Mouse (Mus musculus) cerebellum, postnatal 4 days (tissue): Measurements from ENCODE around the gene Lama4.

Experiments
- DNase-seq, 2 experiments: peaks; one replicate each; pipeline ENCODE4 v3.0.0; 2022; ENCODE audit warnings: low spot score in 2 of 2, mixed read lengths in 1 of 2

Gene Lama4

GRCm38 (mm10) chr10:39049581-39050294 lies 84.4 kb downstream of the Lama4 start:
- DNase-seq, result no peak

- DNase-seq, result no peak
Observed at GRCm38 (mm10) chr10:39056050-39056449, 90.7 kb downstream of the Lama4 start.

GRCm38 (mm10) chr10:39064732-39065131 lies 99.4 kb downstream of the Lama4 start:
- DNase-seq, result peak in 1 of 2 experiments; percentile 16

- no peak for DNase-seq
Observed at GRCm38 (mm10) chr10:39065449-39065848, 100.1 kb downstream of the Lama4 start.

- no peak for DNase-seq
Observed at GRCm38 (mm10) chr10:39066061-39066460, 100.7 kb downstream of the Lama4 start.

- DNase-seq, result peak in 1 of 2 experiments; percentile 46
Observed at GRCm38 (mm10) chr10:39066962-39067361, 101.6 kb downstream of the Lama4 start.

GRCm38 (mm10) chr10:39072048-39072447 lies 106.7 kb downstream of the Lama4 start:
- DNase-seq, result no peak

- peak in 1 of 2 experiments; percentile 36 for DNase-seq
Observed at GRCm38 (mm10) chr10:39096981-39097380, 131.7 kb downstream of the Lama4 start.

- no peak for DNase-seq
Observed at GRCm38 (mm10) chr10:39098746-39099145, 133.4 kb downstream of the Lama4 start.

GRCm38 (mm10) chr10:39104803-39105449 lies 139.6 kb downstream of the Lama4 start:
- no peak for DNase-seq

GRCm38 (mm10) chr10:39106413-39106812 lies 141.1 kb downstream of the Lama4 start:
- no peak for DNase-seq

- no peak for DNase-seq
Observed at GRCm38 (mm10) chr10:39106935-39107334, 141.6 kb downstream of the Lama4 start.

GRCm38 (mm10) chr10:39108837-39109488 lies 143.6 kb downstream of the Lama4 start:
- DNase-seq, result no peak

- DNase-seq, result no peak
Observed at GRCm38 (mm10) chr10:39109489-39109874, 144.2 kb downstream of the Lama4 start.

GRCm38 (mm10) chr10:39121412-39121811 lies 156.1 kb downstream of the Lama4 start:
- no peak for DNase-seq

- peak; percentile 76 to 87 for DNase-seq
Observed at GRCm38 (mm10) chr10:39133462-39134310, 168.4 kb downstream of the Lama4 start, which contains the start of the genes Fam229b and Tube1. Fam229b (minus strand) TSS chr10:39133914. Tube1 (plus strand) TSS chr10:39133976.

GRCm38 (mm10) chr10:39137766-39138165 lies 172.5 kb downstream of the Lama4 start:
- DNase-seq, result no peak

GRCm38 (mm10) chr10:39138761-39139160 lies 173.4 kb downstream of the Lama4 start:
- DNase-seq, result no peak

- no peak for DNase-seq
Observed at GRCm38 (mm10) chr10:39140843-39141242, 175.5 kb downstream of the Lama4 start.

GRCm38 (mm10) chr10:39141401-39141800 lies 176.1 kb downstream of the Lama4 start:
- DNase-seq, result no peak

GRCm38 (mm10) chr10:39142216-39142615 lies 176.9 kb downstream of the Lama4 start:
- DNase-seq, result no peak

GRCm38 (mm10) chr10:39156719-39157118 lies 191.4 kb downstream of the Lama4 start:
- no peak for DNase-seq
